Mouse (Mus musculus): ENCODE data around the gene Helt. TPM values are rescaled to one million over a fixed set of nuclear protein-coding genes. Genes with fewer than 3 reads are reported as not detected.

The Helt gene
- polyA plus RNA-seq, 1 experiment = not detected

- Histone ChIP-seq H3ac (ENCODE audit: control insufficient read depth, insufficient read length, low read depth) (no peak overlapping the region), H3K4me3 (ENCODE audit: insufficient read depth, poor library complexity, severe bottlenecking) (no peak overlapping the region), H3K79me3 (ENCODE audit: low read depth) (no peaks in the 10 kb centered on the region), H3K27me3 (ENCODE audit: control insufficient read depth, insufficient read depth, insufficient read length) (peaks cover 57% of the 10 kb centered on the region), H3K36me3 (ENCODE audit: control insufficient read depth, insufficient read depth) (no peaks in the 10 kb centered on the region), H3K79me2 (ENCODE audit: control insufficient read depth, insufficient read depth) (no peaks in the 10 kb centered on the region)
- no peak for TF ChIP-seq MYOG (IDR thresholded peaks at IDR 0.05; ENCODE audit: control insufficient read depth, extremely low read depth, insufficient read length)
- TF ChIP-seq USF1 (IDR thresholded peaks at IDR 0.05; ENCODE audit: low read depth) = no peak
- no peak for TF ChIP-seq MAX (IDR thresholded peaks at IDR 0.05)
- no peak for TF ChIP-seq FOSL1 (IDR thresholded peaks at IDR 0.05; ENCODE audit: insufficient read depth, low read length, poor library complexity, severe bottlenecking)
- TF ChIP-seq MYOD1 (IDR thresholded peaks at IDR 0.05; ENCODE audit: control insufficient read depth, insufficient read length, low read depth) = no peak
- TF ChIP-seq CTCF (IDR thresholded peaks at IDR 0.05; ENCODE audit: control insufficient read depth, insufficient read depth, insufficient read length) = no peak
These were observed 1.5 kb upstream of the Helt start for GRCm38 (mm10) chr8:46295951-46296350.

GRCm38 (mm10) chr8:46295101-46295534, 647 bp upstream of the Helt start:
- Histone ChIP-seq H3K4me3 (ENCODE audit: insufficient read depth, poor library complexity, severe bottlenecking) (no peak overlapping the region), H3ac (ENCODE audit: control insufficient read depth, insufficient read length, low read depth) (no peak overlapping the region), H3K79me3 (ENCODE audit: low read depth) (no peaks in the 10 kb centered on the region), H3K27me3 (ENCODE audit: control insufficient read depth, insufficient read depth, insufficient read length) (peaks cover 57% of the 10 kb centered on the region), H3K79me2 (ENCODE audit: control insufficient read depth, insufficient read depth) (no peaks in the 10 kb centered on the region), H3K36me3 (ENCODE audit: control insufficient read depth, insufficient read depth) (no peaks in the 10 kb centered on the region)
- TF ChIP-seq CEBPB (IDR thresholded peaks at IDR 0.05; ENCODE audit: low read depth) (no peak), MAX (IDR thresholded peaks at IDR 0.05) (no peak), MYOG (IDR thresholded peaks at IDR 0.05; ENCODE audit: control insufficient read depth, extremely low read depth, insufficient read length) (no peak), CTCF (IDR thresholded peaks at IDR 0.05; ENCODE audit: control insufficient read depth, insufficient read depth, insufficient read length) (no peak), MYOD1 (IDR thresholded peaks at IDR 0.05; ENCODE audit: control insufficient read depth, insufficient read length, low read depth) (no peak), FOSL1 (IDR thresholded peaks at IDR 0.05; ENCODE audit: insufficient read depth, low read length, poor library complexity, severe bottlenecking) (no peak), USF1 (IDR thresholded peaks at IDR 0.05; ENCODE audit: low read depth) (no peak)

- no peak overlapping the region for H3K4me3 ChIP-seq (ENCODE audit: insufficient read depth, poor library complexity, severe bottlenecking)
These were observed 725 bp downstream of the Helt start for GRCm38 (mm10) chr8:46293741-46294151.

GRCm38 (mm10) chr8:46293201-46293600, 1.3 kb downstream of the Helt start:
- H3K27me3 ChIP-seq (ENCODE audit: control insufficient read depth, insufficient read depth, insufficient read length) = peaks cover 61% of the 10 kb centered on the region
- no peak overlapping the region for H3K4me3 ChIP-seq (ENCODE audit: insufficient read depth, poor library complexity, severe bottlenecking)
- no peaks in the 10 kb centered on the region for H3K79me2 ChIP-seq (ENCODE audit: control insufficient read depth, insufficient read depth)
- H3ac ChIP-seq (ENCODE audit: control insufficient read depth, insufficient read length, low read depth) = no peak overlapping the region
- H3K36me3 ChIP-seq (ENCODE audit: control insufficient read depth, insufficient read depth) = no peaks in the 10 kb centered on the region
- TF ChIP-seq USF1 (IDR thresholded peaks at IDR 0.05; ENCODE audit: low read depth) (no peak), MAX (IDR thresholded peaks at IDR 0.05) (no peak), MYOG (IDR thresholded peaks at IDR 0.05; ENCODE audit: control insufficient read depth, extremely low read depth, insufficient read length) (no peak), CEBPB (IDR thresholded peaks at IDR 0.05; ENCODE audit: low read depth) (no peak), CTCF (IDR thresholded peaks at IDR 0.05; ENCODE audit: control insufficient read depth, insufficient read depth, insufficient read length) (no peak), MYOD1 (IDR thresholded peaks at IDR 0.05; ENCODE audit: control insufficient read depth, insufficient read length, low read depth) (no peak), FOSL1 (IDR thresholded peaks at IDR 0.05; ENCODE audit: insufficient read depth, low read length, poor library complexity, severe bottlenecking) (no peak)
- H3K79me3 ChIP-seq (ENCODE audit: low read depth) = no peaks in the 10 kb centered on the region

More at GRCm38 (mm10) chr8:46293741-46294151, 725 bp downstream of the Helt start:
- peaks cover 57% of the 10 kb centered on the region for H3K27me3 ChIP-seq (ENCODE audit: control insufficient read depth, insufficient read depth, insufficient read length)
- H3ac ChIP-seq (ENCODE audit: control insufficient read depth, insufficient read length, low read depth) = no peak overlapping the region
- H3K79me3 ChIP-seq (ENCODE audit: low read depth) = no peaks in the 10 kb centered on the region
- no peaks in the 10 kb centered on the region for H3K79me2 ChIP-seq (ENCODE audit: control insufficient read depth, insufficient read depth)
- no peaks in the 10 kb centered on the region for H3K36me3 ChIP-seq (ENCODE audit: control insufficient read depth, insufficient read depth)
- TF ChIP-seq USF1 (IDR thresholded peaks at IDR 0.05; ENCODE audit: low read depth) (no peak), CTCF (IDR thresholded peaks at IDR 0.05; ENCODE audit: control insufficient read depth, insufficient read depth, insufficient read length) (no peak), MAX (IDR thresholded peaks at IDR 0.05) (no peak), FOSL1 (IDR thresholded peaks at IDR 0.05; ENCODE audit: insufficient read depth, low read length, poor library complexity, severe bottlenecking) (no peak), MYOG (IDR thresholded peaks at IDR 0.05; ENCODE audit: control insufficient read depth, extremely low read depth, insufficient read length) (no peak), MYOD1 (IDR thresholded peaks at IDR 0.05; ENCODE audit: control insufficient read depth, insufficient read length, low read depth) (no peak)

GRCm38 (mm10) chr8:46291931-46292675, 2.4 kb downstream of the Helt start:
- no peaks in the 10 kb centered on the region for H3K79me2 ChIP-seq (ENCODE audit: control insufficient read depth, insufficient read depth)
- TF ChIP-seq MYOG (IDR thresholded peaks at IDR 0.05; ENCODE audit: control insufficient read depth, extremely low read depth, insufficient read length) (no peak), MAX (IDR thresholded peaks at IDR 0.05) (no peak), USF1 (IDR thresholded peaks at IDR 0.05; ENCODE audit: low read depth) (no peak), FOSL1 (IDR thresholded peaks at IDR 0.05; ENCODE audit: insufficient read depth, low read length, poor library complexity, severe bottlenecking) (no peak), CTCF (IDR thresholded peaks at IDR 0.05; ENCODE audit: control insufficient read depth, insufficient read depth, insufficient read length) (no peak)
- no peaks in the 10 kb centered on the region for H3K79me3 ChIP-seq (ENCODE audit: low read depth)
- peaks cover 63% of the 10 kb centered on the region for H3K27me3 ChIP-seq (ENCODE audit: control insufficient read depth, insufficient read depth, insufficient read length)
- H3ac ChIP-seq (ENCODE audit: control insufficient read depth, insufficient read length, low read depth) = no peak overlapping the region
- no peaks in the 10 kb centered on the region for H3K36me3 ChIP-seq (ENCODE audit: control insufficient read depth, insufficient read depth)
- no peak overlapping the region for H3K4me3 ChIP-seq (ENCODE audit: insufficient read depth, poor library complexity, severe bottlenecking)

Measured in C2C12 (cell line).